Mouse (Mus musculus) c-Kit-positive CD71-positive TER-119-negative erythroid progenitor cells, embryonic 14.5 days (primary cell): ENCODE results near the gene Znrd1as.

ENCODE experiments used
- DNase-seq: peaks from one replicate; pipeline ENCODE4 v3.0.0-alpha.2; 2013; ENCODE audit warnings: low read depth

Znrd1as gene

DNA sequence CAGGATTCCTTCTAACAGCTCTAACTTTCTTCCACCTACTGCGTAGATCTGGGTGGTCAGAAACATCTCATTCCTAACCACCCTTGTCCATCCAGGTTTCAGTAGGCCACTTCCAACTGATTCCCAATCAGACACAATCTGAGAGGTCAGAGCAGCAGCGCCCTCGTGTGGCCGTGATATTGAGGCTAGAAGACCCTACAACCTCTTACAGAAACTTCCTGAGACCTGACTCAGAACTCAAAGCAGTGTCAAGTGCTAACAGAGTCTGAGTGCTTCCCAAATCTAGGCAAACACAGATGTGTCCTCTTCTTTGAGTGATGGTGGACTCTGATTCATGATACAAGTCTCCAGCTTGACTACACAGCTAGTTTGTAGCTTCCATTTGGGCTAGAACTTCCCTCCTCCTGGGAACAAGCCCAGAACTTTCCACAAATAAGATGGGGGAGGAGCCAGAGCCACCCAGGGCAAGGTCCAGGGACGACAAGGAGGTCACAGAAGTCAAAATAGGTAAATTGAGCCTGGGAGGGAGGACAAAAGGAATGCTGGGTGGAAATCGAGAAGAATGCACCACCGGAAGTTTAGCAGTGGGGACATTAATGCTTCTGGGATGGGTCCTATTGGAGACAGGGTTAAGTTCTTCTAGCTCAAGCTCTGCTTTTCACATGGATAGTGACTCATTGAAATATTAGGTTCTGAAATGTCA is 38.8 kb downstream of the Znrd1as start:
- peak; percentile 24 for DNase-seq

DNA sequence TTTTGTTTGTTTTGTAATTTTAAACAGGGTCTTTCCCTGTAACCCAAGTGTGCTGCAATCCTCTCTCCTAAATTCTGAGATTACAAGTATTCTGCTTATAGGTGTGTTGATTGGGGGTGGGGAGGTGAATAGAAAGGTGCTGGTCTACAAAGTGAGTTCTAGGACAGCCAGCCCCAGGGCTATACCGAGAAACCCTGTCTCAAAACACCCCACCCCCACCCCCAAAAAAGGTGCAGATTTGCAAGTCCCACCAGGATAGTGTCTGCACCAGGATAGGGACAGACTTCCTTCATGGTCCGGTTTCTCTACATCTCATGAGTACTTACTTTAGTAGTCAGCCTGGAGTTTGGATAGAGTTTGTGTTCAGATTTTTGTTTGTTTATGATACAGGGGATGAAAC is 40.1 kb downstream of the Znrd1as start:
- DNase-seq: no peak

DNA sequence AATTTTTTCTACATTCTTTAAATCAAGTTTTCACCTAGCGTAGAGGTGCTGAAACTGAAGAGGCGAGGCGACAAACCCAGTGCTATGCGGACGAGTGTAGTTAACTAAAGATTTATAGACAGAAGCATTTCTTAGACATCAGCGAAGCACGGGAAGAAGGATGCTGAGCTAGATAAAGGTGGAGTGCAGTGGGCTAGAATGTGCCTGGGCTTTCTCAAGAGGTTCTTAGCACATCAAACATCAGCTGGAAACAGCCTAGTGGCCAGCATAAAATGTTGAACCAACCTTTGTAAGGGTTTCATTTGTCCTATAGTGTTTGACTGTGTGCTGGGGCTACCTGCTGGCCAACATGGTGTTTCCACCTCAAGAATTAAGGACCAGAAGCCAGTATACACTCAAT is 42.5 kb downstream of the Znrd1as start, which contains the start of gene Zfp57:
TSS of gene Zfp57 (plus strand) at position 301 of the 400 bp plus-strand sequence.
- no peak for DNase-seq

DNA sequence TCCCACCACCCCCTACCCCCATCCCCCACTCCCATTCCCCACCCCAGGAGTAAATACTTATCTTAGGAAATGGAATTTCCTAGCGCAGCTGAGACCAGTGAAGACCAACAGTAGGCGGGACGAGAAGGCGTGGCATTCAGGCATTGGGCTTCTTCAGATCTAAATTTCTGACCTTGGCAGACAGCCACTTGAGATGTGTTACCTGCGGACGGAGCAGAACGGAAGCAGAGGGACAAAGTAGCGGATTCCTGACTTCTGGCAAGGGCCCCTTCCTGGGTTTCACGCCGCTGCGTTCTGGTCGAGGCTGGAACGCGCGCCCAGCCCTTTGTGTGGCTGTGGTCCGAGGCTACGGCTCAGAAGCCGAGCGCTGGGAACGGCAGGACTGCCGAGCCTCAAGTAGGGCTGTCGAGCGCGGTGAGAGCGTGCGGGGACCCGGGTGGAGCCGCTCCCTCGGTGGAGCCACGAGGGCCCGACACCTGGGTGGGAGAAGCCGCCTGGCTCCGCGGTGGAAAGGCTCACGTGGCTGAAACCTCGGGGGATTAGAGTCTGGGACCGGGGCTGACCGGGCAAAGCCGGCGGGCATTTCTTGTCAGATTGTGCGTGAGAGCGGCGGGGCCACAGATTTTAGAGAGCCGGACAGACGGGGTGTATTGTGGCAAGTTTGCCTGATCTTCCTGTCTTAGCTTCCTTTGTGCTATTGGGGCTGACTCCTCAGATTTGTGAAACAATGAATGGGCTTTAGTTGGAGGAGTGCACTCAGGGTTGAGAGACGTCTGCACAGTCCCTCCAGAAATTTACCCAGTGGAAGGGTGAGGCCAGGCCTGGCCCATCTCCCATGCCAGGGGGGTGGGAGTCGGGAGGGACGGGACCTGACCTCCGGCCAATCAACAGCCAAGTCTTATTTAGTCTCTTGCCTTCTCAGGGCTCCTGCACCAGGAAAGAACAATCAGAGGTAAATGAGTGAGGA is 44.3 kb downstream of the Znrd1as start:
- DNase-seq: no peak

DNA sequence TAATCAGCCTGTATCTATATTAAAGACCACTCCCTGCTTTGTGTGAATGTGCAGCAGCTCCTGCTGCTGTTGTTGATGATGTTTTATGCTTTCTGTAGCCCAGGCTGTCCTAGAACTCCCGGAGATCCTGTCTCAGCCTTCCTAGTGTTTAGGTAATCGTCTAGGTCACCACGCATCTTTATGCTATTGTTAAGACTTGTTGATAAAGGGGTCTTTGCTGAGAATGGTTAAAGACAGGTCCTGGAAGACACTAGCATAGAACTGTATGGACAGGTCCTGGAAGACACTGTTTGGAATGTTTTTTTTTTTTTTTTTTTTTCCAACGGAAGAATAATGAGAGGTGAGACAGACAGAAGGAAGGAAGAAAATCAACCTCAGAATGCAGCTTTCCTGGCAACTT is 45.0 kb downstream of the Znrd1as start:
- DNase-seq: no peak

DNA sequence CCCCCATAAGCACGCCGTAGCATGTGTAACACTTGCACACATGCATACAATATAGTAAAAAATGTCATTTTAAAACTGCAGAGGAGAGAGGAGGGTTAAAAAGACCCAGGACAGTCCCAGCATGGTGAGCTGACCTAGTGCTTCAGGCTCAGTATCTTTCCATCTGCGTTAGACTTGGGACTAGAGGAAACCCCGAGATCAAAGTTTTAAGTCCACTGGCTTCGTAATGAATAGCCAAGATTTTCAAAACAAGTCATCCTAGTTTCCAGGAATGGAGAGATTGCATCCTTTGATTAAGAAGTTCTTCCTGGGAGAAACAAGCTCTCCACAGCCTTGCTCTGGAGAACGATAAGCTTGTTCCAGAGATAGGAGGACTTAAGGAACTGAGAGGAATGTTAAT is 49.8 kb downstream of the Znrd1as start:
- no peak for DNase-seq

DNA sequence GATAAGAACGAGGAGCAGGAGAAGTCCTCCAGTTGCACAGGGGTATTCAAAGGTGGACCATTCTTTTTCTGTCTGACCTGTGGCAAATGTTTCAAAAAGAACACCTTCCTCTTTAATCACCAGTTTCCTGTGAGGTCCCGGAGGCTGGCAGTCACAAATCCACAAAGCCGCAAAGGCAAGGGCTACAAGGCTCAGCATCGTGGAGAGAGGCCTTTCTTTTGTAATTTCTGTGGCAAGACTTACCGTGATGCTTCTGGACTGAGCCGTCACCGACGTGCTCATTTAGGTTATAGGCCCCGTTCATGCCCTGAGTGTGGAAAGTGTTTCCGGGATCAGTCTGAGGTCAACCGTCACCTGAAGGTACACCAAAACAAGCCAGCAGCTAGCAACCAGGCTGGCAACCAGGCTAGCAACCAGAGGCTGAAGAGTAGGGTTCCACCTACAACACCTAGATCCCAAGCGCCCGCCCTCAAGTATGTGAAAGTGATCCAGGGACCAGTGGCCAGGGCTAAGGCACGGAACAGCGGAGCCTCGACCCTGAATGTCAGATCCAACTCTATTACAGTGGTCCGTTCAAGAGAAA is 51.2 kb downstream of the Znrd1as start:
- DNase-seq: no peak

DNA sequence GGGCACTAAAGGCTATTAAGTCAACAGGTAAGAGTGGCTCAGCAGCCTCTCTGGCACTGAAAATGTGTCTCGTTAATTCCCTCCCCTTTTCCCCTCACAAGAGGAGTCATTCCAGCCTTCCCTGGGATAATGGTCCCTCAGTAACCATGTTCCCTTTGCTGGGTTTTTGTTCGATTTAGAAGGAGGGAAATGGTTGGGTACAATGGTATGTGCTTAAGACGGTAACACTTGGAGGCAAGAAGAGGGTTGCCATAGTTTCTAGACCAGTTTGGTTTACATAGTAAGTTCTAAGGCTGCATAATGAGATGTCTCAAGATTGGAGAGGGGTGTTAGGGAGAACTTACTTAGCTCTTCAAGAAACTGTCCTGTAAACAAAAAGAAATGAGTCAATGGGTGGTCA is 53.3 kb downstream of the Znrd1as start:
- no peak for DNase-seq

DNA sequence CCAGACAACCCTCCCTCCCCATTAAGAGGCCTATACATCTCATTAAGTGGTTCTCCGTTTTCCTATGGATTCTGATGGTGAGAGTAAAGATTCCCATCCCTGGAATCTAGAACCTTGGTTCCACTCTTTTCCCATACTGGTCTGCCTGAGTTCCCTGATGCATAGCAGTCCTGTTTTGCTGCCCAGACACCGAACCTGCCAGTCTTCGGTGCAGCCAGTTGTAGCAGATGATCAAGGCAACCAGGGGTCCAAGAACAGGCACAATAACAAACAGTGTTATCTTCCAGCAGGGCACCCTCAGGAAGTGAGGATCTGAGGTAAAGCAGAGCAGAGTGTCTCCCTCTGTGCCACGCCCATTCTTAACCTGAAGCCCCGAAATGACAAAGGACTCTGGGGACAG is 53.7 kb downstream of the Znrd1as start:
- DNase-seq: no peak
